Mouse (Mus musculus) layer of hippocampus, adult 8-10 months (tissue): ENCODE results near the gene Tulp3. TPM values are rescaled to one million over a fixed set of nuclear protein-coding genes. Genes with fewer than 3 reads are reported as not detected.
"Not testable (repeated sequence)": the region's sequence is repeated elsewhere in the genome, so short reads cannot be mapped to it uniquely, and the experiment has no call there.

Experiments used
- DNase-seq, 2 experiments: peaks; one replicate each; pipeline ENCODE4 v3.0.0; 2022; ENCODE audit warnings: low spot score in 2 of 2
- total RNA-seq, 4 experiments: library from RNA; stranded (reverse); gene quantifications; 2 replicates each; pipeline ENCODE4 v1.2.4; 2022

Tulp3 gene
- total RNA-seq, result 10 to 100 TPM; 24.3 to 25.5 (median 25.1) TPM

DNA sequence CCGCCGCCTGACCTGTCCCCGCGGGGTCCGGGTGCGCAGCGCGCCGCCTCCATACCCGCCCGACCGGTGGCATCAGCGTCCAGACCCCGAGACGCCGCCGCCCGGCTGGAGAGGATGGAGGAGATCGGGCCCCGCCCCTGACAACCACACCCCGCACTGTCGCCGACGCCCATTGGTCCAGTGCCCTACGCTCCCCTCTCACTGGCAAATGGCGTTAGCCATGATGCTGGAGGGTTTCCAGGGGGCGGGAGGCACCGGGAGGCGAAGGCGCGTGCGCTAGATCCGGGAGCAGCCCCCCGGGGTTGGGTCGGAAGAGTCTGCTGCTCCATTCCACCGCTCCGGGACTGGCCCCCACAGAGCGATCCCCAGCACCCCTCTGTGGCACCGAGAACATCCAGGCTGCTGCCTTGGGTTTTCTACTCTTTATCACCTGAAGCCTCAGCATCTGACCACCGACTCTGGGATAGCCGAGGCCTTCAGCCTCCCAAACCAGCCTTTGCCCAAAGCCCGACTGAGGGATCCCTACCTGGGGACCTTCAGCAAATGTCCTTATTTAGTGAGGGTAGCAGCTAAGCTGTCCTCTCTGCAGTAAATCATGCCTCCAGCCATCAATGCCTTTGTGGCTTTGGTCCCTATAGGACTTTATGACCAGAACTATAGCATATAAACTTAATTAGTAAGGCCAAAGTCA is at the start of gene Tulp3:
TSS of gene Tulp3 (minus strand) at position 126 of the 691 bp plus-strand sequence.
- DNase-seq, result peak; percentile 96

DNA sequence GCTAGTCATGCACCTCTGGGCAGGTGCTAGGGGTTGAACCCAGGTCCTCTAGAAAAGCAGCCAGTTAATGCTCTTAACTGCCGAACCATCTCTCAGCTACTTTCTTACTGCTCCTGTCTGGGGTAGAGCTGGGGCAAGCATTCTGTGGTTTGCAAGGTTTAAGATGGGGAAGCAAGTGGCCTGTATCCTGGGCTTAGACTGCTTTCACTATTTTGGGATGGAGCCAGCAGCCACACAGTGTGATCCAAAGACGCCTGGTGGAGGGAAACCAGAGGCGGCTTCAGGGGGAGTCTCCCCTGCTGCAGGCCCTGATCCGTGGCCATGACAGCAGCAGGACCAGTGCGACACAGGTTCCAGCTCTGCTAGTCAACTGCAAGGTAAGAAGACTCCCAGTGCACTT is 49.1 kb upstream of the Tulp3 start:
- DNase-seq, result no peak

DNA sequence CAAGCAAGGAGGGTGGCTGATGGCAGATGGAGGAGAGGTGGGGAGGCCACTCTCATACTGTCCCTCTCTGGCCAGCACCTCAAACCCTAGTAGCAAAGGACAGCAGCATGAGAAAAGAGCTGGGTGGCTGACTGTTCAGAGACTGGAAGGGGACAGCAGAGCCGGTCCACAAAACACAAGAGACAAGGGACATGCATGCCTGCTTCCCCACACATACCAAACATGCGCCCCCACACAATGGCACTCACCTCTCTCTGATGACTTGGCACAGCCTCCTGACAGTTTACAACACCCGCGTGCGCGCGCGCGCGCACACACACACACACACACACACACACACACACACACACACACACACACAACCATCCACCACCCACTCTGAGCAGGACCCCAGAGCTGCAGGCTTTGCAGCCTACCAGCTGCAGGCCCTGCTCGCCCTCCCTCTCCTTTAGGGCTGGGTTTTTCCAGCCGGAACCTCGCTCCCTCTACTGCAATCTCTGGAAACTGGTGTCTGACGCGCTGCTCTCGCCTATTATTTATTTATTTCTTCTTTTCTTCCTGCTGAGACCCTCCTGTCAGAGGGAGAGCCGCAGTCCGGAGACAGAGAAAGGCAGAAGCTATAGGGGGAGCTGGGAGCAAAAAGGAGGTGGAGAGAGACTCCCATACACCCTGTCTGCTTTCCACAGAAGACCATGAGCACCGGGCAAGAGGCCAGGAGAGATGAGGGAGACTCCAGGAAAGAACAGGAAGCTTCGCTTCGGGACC is 44.0 kb upstream of the Tulp3 start:
- DNase-seq, result peak; percentile 44 to 55

DNA sequence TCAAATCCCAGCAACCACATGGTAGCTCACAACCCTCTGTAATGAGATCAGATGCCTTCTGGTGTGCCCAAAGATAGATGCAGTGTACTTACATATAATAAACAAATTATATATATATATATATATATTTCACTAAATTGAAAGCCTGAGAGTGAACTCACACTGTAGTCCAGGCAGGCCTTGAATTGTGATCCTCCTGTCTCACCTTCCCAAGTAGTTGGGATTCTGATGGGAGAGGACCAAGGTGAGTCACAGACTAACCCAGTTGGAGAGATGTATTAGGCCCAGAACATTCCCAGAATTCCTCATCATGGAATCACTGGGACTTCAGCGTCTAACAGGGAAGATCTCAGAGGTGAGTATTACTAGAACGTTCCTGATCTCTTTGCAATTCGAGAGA is 43.3 kb upstream of the Tulp3 start, which contains the start of gene Nrip2:
TSS of gene Nrip2 (plus strand) at position 301 of the 400 bp plus-strand sequence.
- no peak for DNase-seq

DNA sequence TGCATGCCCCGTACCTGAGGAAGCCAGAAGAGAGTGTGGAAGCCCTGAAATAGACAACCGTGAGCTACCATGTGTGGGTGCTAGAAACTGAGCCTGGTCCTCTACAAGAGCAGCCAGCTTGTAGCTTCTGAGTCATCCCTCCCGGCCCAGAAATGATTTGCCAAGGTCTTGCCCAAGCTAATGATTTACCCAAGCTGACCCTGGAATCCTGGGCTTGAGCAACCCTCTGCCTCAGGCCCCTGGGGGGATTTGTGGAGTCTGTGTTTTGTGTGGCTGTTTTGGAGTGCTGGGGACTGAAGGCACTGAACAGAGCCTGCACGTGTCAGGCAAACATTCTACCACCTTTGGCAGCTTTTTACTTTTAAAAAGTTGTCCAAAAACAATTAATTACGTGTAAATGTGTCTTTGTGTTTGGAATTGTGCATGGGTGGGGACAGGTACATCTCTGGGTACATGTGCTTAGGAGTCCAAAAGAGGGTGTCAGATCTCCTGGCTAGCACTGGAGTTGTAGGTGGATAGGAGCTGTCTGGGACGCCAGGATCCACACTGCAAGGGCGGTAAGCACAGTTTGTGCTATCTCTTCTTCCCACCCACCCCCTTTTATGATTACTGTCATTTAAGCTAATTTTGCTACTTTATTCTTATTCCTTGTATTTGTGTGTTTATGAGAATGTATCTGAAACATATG is 42.1 kb upstream of the Tulp3 start:
- DNase-seq, result no peak

DNA sequence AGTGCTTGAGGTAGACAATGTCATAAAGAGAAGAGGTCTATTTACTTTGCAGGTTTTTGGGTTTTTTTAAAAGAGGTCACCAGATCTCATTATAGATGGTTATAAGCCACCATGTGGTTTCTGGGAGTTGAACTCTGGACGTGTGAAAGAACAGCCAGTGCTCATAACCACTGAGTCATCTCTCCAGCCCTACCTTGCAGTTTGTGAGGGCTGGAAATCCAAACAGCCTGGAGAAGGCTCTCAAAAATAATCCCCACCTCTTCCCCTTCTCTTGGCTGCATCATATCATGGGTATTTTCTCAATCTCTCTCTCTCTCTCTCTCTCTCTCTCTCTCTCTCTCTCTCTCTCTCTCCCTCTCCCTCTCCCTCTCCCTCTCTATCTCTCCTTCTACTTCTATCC is 35.0 kb upstream of the Tulp3 start:
- DNase-seq, result no peak

DNA sequence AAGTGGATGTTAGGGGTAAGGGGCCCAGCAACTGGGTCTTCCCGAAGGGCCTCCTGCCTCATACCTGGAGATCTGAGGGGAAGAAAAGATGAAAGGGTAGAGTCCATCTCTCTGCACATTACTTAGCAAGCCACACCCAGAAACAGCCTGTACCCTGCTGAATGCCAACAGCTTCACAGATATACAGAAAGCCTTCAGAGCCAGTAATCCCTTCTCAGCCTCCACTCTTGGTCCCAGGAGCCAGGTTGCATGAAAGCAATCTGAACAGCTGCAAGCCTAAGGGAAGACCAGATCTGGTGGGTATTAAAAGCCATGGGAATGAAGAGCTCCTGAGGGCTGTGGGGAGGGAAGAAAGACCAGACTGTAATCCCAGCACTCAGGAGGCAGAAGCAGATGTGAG is 33.5 kb upstream of the Tulp3 start:
- no peak for DNase-seq

DNA sequence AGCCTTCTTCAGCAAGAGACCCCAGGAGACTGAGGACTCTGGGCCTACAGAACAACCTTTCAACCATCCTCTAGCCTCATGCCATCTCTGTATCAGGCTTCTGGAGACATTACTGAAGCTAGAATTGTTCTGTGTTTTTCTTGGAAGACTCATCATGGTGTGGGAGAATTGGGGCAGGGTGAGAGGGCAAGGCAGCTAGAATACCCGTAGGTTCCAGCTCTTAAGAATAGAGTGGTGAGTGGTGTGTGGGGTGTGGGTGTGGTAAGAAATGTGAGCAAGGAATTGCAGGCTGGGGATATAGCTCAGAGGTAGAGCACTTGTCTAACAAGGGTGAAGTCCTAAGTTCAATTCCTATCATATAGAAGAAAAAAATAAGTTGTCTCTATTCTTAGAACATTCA is 29.4 kb upstream of the Tulp3 start:
- no peak for DNase-seq

DNA sequence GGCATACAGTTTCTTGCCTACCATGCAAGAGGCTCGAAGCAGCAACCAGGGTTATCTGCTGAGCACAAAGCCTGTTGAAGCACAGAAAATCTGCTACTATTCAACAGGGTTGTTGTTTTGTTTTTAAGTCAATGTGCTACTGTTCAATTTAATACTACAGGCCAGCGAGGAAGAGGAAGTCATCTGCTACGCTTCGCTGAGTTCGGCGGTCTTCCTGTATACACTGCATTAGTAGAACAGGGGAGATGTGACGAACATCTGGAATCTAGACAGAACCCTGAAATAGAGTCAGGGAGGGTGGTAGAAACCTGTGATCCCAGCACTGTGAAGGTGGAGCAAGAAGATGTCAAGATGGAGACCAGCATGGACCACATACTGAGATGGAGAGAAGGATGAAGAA is 28.1 kb upstream of the Tulp3 start:
- DNase-seq, result no peak

DNA sequence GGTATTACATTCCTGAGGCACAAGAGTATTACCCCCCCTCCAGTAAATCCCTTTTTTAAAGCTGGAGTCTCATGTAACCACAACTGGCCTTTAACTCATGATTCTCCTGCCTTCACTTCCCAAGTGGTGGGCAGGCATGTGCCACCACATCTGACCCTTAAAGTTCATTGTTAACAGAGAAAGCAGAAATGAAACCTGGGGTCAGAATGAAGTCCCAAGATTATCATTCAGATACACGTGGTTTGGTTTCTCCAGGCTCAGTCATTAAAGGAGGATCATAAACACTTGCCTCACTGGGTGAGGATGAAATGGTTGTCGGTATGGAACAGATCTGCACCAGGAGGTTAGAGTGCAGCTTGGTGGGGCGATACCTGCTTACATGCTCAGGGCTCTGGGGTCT is 25.6 kb upstream of the Tulp3 start:
- no peak for DNase-seq

DNA sequence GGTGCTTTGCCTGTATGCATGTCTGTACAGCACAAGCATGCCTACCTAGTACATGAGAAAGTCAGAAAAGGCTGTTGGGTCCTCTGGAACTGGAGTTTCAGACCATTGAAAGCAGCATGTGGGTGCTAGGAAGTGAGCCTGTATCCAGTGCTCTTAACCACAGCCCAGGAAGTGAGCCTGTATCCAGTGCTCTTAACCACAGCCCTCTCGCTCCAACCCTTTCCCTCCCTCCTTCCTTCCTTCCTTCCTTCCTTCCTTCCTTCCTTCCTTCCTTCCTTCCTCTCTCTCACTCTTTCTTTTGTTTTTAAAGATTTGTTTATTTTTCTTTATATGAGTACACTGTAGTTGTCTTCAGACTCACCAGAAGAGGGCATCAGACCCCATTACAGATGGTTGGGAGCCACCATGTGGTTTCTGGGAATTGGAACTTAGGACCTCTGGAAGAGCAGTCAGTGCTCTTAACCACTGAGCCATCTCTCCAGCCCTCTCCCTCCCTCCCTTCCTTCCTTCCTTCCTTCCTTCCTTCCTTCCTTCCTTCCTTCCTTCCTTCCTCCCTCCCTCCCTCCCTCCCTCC is 25.0 kb upstream of the Tulp3 start:
- not testable (repeated sequence) for DNase-seq

DNA sequence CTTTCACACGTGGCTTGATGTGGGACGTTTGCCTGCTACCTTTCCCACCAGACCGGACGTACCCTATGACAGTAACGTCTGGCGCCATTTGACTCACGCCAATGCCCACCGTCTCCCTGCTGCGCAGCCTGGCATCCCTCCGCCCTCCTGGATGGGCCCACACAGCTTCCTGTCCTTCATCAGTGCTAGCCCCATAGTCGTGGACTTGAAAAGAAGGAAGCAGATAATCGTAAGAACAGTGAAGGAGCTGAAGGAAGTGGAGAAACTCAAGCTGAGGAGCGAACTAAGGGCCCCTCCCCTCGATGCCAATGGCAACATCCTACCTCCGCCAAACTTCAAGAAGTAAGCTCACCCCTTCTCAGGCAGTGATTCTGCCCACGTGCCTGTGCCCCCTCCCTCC is 24.0 kb upstream of the Tulp3 start:
- DNase-seq, result no peak

DNA sequence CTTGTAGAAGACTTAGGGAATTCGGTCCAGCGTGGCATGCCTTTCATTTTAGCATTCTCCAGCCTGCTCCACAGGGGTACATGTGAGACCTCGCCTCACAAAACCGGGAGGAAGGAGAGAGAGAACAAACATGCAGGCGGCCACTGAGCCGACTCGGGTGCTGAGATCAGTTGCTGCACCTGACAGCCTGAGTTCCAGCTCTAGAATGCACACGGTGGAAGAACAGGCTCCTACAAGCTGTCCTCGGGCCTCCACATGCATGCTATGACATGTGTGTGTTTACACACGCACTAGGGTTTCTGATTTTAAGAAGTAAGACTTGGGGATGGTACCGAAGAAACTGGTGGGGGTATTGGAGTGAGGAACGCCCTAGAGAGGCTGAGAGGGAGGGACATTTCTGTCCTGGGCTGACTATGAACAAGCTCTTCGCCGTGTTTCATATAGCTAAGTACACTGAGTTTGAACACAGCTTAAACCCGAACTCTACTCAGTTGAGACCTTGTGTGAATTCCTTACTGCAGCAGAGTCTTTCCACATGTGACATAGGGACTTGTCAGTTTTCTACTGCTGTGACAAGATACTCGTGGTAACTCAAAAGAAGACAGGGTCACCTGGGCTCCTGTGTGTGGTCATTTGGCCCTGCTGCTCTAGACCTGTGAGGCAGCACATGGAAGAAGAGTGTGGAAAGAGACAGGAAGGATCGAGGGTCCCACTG is 20.9 kb upstream of the Tulp3 start:
- DNase-seq, result no peak

DNA sequence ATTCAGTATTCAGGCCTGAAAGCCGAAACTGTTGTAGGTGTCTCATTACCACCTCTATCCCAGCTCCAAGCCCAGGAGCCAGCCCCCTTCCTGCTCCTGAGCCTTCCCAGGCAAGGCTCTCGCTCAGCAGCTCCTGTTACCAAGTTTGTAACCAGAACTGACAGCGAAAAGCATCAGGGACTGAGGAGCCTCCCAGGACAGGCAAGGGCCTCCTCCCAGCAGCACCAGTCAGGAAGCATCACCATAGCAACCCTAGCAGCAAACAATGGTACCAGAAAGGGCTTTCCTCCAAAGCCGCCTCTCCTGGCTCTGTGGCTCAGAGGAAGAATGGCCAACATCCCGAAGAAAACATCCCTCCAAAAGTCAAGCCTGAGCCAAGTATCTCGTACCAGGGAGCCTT is 19.5 kb upstream of the Tulp3 start, which contains the start of the genes Tex52 and Gm44596:
TSS of gene Tex52 (plus strand) at position 265 of the 400 bp plus-strand sequence.
TSS of gene Gm44596 (plus strand) at position 312 of the 400 bp plus-strand sequence.
- peak; percentile 43 to 57 for DNase-seq

DNA sequence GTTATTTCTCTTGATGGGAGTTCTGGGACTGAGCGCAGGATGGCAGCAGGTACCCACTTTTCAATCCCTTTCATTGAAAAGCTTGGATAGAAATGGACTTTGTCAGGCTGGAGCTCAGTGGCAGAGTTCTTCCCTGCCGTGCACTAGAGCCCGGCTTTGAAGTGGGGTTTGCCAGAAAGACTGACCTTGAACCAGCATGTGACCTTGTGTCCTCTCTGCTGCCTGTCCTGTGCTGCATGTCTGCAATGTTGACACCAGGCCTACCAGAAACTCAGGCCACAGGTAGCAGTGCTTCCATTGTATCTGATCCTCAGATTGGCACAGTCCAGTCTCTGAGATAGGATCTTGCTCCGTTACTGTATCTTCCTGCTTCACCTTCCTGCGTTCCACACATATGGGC is 14.4 kb upstream of the Tulp3 start:
- DNase-seq, result no peak

DNA sequence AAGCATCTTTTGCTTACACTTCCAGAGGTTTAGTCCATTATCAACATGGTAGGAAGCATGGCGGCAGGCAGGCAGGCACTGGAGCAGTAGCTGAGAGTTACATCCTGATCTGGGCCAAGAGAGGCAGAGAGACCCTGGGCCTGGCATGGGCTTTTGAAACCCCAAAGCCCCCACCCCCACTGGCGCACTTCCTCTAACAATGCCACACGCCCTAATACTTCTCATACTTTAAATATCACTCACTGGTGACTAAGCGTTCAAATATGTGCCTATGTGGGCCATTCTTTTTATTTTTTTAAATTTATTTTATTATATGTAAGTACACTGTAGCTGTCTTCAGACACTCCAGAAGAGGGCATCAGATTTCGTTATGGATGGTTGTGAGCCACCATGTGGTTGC is 10.8 kb upstream of the Tulp3 start:
- DNase-seq, result no peak

DNA sequence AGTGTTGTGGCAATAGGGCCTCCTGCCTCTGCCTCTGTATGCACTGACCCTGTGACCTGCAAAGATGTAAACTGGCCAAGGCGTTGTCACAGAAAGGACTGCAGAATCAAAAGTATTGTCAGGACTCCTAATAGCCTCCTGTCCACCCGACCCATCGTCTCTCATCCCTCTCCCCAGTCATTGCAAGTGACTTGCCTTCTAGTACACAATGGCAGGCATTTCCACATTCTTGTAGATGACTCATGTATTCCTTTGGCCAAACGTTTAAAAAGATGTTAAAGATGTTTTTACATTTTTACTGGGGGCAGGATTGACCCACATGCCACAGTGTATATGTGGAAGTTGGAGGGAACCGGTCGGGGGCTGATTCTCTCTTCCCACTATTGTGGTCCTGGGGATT is 9.1 kb upstream of the Tulp3 start:
- no peak for DNase-seq

DNA sequence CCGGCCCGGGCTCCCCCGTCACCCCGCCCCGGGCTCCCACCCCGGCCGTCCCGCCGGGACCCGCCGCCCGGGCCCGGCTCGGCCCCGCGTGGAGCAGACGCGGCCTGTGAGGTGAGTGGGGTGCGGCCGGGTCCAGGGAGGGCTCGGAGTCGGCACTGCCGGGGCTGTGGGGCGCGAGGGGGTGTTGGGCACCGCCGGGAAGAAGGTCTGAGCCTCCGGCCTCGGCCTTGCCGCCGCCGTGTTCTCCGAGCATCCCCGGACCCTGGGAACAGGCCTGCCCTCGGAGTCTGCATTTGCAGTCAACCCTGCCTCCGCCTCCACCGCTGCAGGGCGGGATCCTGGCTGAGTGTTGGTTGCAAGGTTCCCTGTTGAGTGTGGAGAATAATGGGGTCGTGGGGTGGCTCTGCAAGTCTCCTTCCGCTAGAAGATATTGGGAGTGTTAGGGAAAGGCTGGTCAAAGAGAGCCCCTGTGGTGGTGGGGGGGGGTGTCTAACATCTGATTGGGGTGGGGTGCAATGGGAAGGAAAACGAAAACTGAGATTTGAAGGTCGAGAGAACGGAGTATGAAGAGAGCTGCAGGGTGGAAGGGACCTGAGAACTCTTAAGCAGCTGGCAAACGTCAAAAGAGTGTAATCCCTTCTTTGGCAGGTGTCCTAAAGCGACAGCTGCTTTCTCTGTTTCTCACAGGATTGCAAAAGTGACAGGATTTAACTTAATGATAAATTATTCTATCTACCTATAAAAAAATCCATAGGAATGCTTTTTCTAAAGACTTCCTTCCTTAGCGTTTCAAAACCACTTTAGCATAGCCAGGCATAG is 7.6 kb upstream of the Tulp3 start:
- DNase-seq, result no peak

DNA sequence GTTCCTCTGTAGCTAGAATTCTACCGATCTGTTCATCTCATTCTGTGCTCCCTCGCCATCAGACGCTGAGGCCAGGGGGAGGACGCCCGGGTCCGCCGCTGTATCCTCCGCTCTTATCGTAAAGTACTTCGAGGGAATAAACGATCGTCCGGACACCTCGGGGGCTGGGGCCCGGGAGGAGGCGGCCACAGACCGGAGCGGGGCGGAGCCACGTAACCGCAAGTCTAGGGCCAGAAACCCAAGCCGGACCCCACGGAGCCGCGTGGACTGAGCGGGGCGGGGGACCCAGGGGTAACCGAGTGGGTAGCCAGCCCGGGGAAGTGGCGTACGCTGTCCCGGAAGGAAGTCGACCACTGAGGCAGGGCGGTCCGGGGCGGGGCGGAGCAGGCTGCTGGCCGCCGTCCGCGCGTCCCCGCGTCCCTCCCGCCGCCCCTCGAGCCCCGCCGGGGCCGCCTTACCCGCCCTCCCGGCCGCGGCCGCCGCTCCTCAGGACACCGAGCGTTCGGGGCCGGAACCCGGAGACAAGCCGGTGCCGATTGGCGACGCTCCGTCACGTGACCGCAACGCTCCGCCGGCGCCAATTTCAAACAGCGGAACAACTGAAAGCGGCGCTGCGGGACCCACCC is 6.8 kb upstream of the Tulp3 start, which contains the start of the genes Rhno1 and Foxm1:
TSS of gene Rhno1 (minus strand) at position 531 of the 626 bp plus-strand sequence.
TSS of gene Foxm1 (plus strand) at position 587 of the 626 bp plus-strand sequence.
- DNase-seq, result peak; percentile 61 to 73

DNA sequence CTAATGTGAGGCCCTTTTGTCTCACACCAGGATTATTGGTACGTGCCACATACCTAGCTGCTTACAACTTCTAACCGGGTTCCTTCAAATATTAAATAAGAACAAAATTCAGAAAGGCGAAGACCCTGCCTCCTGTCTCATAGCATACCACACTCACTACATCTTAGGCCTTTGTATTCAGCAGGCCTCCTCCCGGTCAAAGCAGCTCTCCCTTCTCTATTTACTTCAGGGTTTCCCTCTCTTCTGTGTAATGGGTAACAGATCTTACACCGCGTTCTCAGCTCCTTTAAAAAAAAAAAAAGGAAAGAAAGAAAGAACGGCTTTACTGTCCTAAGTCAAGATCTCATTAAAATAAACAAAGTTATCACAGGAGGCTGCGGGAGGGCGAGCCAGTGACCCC is 6.2 kb upstream of the Tulp3 start:
- no peak for DNase-seq
